Mouse (Mus musculus) retina, postnatal 1 day (tissue): Measurements from ENCODE around the gene Slc7a10.
A peak's percentile ranks its signal among the peaks of the same experiment; 100 is the strongest.

Experiments
- DNase-seq: peaks from one replicate; pipeline ENCODE4 v3.0.0-alpha.2; 2012

The Slc7a10 gene

DNA sequence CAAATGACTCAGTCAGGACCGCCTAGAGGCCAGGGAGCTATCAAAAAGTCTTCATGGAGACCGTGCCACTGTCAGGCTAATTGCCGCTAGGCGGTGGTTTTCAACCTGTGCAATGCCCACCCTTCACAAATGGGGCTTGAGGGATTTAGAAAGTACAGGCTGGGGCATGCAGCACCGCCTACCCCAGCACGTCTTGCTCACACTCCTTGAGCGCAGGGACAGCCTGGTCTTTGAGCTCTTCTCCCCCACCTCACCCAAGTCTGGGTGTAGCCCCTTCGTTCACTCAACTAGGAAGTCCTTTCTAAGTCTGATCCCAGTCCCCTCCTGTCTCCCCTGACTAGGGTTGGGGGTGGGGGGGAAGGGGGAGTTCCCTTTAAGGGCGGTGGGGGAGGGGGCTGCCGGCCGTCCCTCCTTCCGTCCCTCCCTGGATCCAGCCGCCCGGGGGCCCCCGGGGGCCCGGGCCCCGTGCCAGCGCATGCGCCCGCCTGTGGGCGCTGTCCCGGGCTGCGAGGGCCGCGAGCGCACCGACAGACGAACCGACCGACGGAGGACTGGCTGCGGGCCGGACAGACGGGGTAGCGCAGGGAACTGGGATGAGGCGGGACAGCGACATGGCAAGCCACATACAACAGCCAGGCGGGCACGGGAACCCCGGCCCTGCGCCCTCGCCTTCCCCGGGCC lies at the start of gene Slc7a10:
TSS of gene Slc7a10 (plus strand) at position 497 of the 681 bp plus-strand sequence.
- peak; percentile 51 for DNase-seq

- DNase-seq: no peak
These were observed 48.7 kb upstream of the Slc7a10 start for GRCm38 (mm10) chr7:35137524-35137923.

DNA sequence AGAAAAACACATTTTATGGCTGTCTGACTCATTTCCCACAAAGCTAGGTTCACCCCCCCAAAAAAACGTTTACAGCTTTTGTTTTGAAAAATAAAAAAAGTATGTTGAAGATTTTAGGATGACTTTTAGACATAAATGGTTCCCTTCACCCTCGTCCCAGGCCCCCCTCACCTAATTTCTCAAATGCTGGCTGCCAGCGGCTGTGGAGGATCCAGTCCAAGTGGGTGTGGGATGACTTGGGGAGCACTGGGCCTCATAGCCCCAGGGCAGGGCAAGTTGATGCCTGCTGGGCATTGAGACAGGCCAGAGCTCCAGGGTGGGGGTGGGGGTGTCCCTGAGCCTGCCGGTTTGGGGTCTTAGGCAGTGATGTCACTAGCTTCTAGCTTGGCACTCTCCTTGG lies 47.7 kb upstream of the Slc7a10 start:
- DNase-seq: no peak

- no peak for DNase-seq
These were observed 46.3 kb upstream of the Slc7a10 start for GRCm38 (mm10) chr7:35139880-35140279.

DNA sequence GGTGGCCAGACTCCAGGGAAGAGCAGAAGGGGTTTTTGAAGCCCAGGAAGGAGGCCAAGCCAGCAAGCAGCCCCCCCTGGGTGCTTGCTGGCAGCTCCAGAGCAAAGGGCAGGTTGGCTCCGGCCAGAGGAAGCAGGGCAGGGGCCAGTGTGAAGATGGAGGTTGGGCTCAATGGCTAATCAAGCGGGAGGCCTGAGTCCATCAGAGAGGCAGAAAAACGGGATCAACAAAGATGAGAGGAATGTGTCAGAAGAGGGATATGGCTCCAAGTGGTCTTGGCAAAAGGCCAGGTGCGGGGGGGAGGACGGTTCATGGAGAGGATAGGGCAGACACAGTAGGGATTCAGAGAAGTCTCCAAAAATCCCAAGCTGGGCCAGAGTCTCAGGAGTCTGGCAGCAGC lies 44.7 kb upstream of the Slc7a10 start:
- peak; percentile 27 for DNase-seq

DNA sequence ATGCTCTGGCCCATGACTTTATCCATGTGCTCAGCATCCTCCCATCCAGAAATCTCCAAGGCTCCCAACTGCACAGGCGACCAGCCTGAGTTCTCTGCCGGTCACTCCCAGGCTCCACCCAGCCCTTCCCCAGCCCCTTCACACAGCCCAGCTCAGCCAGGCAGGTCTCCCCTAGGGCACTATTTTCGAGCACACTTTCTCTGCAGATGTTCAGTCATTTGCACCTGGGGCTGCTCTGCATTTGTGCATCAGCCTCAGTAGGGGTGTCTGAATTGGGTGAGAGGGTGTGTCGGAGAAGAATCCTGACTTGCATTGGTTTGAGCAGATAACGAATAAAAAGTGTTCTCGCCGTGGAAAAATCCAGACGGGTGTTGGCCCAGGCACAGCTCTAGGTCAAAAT lies 43.7 kb upstream of the Slc7a10 start:
- no peak for DNase-seq

DNA sequence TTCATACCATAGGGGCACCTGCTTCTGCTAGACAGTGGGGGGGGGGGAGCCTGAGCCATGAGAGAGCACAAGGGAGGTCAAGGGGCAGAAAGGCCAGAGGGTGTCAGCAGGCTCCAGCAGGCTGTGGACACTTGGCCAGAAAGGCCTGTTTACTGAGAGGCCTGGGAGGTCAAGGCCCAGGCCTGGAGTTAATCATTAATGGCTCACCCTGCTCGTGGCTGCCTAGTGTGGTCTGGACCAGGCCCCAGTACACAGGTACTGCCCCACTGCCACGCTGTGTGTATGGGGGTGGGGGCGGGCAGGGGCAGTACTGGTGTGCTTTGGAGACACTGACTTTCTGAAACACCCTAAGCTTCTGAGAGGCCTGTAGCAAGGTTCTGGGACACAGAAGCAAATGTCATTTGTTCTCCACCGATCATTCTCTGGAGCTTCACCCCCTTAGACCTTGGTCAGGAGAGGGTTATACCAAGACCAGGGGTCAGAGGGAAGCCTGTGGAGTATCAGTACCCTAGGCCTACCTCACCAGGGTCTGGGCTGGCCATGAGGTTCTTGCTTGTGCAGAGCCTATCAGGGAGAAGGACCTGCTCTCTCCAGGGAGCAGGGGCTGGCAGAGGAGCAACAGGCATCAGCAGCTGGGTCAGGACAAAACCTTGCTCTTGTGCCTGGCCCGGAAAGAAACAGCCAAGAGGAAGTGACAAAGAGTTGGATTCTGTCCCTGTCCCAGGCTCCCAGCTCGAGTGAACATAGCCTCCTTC lies 42.1 kb upstream of the Slc7a10 start:
- no peak for DNase-seq

- no peak for DNase-seq
These were observed 41.1 kb upstream of the Slc7a10 start for GRCm38 (mm10) chr7:35145068-35145467.

DNA sequence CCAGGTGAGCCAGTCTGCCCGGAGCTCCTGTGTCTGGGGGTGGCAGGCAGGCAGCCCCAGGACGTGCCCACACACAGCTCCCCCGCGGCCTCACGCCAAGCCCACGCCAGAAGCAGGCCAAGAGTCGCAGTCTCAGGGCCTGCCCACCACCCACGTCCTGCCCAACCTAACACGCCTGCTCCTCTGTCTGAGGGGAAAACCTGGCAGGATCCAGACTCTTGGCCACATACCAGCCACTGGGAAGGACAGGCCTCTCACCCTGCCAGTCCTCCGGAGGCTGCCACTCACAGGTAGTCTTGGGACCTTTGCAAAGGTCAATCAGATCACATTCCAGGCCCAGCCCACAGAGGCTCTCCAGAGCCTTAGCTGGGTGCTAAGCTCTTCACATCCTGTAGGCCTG lies 39.9 kb upstream of the Slc7a10 start:
- DNase-seq: no peak

- DNase-seq: no peak
These were observed 36.4 kb upstream of the Slc7a10 start for GRCm38 (mm10) chr7:35149616-35150433.

- DNase-seq: no peak
These were observed 35.3 kb upstream of the Slc7a10 start for GRCm38 (mm10) chr7:35150860-35151259.

DNA sequence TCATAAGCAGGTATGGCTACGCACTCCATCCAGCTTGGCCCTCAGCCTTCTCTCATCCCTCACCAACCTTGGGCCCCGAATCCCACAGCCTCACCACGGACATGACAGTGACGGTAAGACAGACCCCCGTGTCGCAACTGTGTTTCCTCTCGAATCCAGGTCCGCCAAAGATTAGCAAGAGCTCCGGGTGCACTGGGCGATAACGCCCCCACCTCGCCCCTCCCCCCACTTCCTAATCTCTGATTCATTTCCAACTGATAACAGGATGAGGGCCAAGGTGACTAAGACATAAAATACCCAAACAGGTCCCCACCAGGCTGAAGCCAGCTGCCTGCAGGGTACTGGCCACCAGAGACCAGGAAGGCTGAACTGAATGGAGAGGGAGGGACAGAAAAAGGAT lies 31.7 kb upstream of the Slc7a10 start:
- DNase-seq: no peak

- no peak for DNase-seq
These were observed 29.4 kb upstream of the Slc7a10 start for GRCm38 (mm10) chr7:35156561-35157477.

- no peak for DNase-seq
These were observed 28.7 kb upstream of the Slc7a10 start for GRCm38 (mm10) chr7:35157512-35157911.

- DNase-seq: no peak
These were observed 23.7 kb upstream of the Slc7a10 start for GRCm38 (mm10) chr7:35162443-35162842.

DNA sequence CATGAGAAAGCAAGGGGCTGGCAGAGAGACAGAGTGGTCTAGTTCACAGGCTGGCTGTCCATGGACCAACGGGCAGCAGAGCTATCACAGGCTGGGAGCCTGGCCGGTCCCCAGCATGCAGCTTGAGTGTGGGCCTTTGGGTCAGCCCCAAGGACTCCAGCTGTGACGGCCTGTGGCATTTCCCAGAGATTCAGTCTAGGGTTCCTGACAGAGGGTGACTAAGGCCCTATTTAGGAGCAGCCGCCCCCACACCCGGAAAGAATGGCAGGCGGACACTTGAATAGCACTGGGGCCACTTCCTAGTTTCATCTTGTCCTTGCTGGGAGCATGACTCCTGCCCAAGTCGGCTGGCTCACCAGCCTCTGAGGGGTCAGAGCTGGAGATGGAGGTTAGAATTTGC lies 22.6 kb upstream of the Slc7a10 start:
- DNase-seq: no peak

DNA sequence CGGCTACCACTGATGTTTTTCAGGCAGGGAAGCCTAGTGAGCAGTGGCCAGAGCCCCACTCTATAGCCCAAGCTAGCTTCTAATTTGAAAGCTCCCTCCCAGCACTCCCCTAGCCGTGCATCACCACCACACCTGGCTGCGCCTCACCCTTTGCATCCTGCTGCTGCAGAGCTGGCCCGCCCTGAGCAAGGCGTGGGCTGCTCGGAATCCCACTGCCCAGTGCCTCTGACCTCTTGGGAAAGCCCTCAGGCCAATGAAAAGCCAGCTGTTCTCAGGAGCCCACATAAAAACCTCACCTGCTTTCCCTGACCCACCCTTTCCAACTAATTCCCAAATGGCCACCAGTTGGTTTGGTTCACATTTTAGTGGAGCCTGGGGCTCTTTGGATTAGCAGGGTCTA lies 22.1 kb upstream of the Slc7a10 start:
- DNase-seq: no peak

GRCm38 (mm10) chr7:35166988-35167387 lies 19.2 kb upstream of the Slc7a10 start:
- no peak for DNase-seq

- DNase-seq: no peak
These were observed 18.3 kb upstream of the Slc7a10 start for GRCm38 (mm10) chr7:35167925-35168324.

DNA sequence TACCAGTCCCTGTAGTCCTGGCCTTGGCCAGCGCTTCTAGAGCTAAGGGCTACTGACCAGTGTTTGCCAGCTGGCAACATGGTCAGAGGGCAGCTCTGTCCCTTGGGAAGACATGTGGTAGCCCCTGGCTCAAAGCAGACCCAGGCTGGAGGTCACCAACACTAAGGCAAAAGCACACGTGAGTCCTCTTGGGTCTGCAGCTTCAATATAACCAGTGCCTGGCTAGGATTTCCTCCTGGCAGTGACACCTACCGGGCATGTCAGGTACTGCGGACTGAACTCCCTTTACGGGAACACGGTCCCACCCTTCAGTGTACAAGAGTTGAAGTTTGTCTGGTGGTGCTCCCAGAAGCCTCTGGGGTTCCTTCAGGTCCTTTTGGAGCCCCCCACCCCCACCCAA lies 16.8 kb upstream of the Slc7a10 start:
- DNase-seq: peak; percentile 84

GRCm38 (mm10) chr7:35171867-35172382 lies 14.3 kb upstream of the Slc7a10 start:
- peak; percentile 93 for DNase-seq

- no peak for DNase-seq
These were observed 13.7 kb upstream of the Slc7a10 start for GRCm38 (mm10) chr7:35172519-35172918.
